Mouse (Mus musculus) ES-Bruce4 (cell line): ENCODE results near the gene Htr1f.

Experiments used
- CTCF ChIP-seq: IDR thresholded peaks from one replicate; pipeline ENCODE4 v1.8.1; 2011; ENCODE audit warnings: low read depth, low read length
- EP300 ChIP-seq: IDR thresholded peaks from 2 replicates; pipeline ENCODE4 v1.6.1; 2011; ENCODE audit warnings: low read depth, low read length; ENCODE audit not compliant: insufficient read depth
- POLR2A ChIP-seq: IDR thresholded peaks from one replicate; pipeline ENCODE4 v1.8.1; 2011; ENCODE audit warnings: low read length; ENCODE audit not compliant: insufficient read depth

DNA sequence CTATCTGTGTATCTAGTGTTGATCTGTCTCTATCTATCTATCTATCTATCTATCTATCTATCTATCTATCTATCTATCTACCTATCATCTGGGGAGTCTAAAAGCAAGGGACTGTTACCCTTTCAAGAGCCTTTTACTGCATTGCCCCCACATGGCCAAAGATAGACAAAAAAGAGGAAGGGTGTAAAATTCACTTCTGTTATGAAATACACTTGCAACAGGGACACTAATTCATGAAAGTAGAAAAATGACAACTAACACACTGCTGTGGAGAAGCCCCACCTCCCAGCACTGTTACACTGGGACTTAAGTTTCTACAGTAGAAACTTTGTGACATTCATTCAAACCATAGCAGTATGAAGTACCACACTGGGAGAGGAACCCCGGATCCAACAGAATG is 170.9 kb downstream of the Htr1f start:
- no peak for TF ChIP-seq POLR2A
- no peak for TF ChIP-seq EP300
- no peak for TF ChIP-seq CTCF
